ENCODE assay signal across 1 mouse cellular context in the genomic region with DNA sequence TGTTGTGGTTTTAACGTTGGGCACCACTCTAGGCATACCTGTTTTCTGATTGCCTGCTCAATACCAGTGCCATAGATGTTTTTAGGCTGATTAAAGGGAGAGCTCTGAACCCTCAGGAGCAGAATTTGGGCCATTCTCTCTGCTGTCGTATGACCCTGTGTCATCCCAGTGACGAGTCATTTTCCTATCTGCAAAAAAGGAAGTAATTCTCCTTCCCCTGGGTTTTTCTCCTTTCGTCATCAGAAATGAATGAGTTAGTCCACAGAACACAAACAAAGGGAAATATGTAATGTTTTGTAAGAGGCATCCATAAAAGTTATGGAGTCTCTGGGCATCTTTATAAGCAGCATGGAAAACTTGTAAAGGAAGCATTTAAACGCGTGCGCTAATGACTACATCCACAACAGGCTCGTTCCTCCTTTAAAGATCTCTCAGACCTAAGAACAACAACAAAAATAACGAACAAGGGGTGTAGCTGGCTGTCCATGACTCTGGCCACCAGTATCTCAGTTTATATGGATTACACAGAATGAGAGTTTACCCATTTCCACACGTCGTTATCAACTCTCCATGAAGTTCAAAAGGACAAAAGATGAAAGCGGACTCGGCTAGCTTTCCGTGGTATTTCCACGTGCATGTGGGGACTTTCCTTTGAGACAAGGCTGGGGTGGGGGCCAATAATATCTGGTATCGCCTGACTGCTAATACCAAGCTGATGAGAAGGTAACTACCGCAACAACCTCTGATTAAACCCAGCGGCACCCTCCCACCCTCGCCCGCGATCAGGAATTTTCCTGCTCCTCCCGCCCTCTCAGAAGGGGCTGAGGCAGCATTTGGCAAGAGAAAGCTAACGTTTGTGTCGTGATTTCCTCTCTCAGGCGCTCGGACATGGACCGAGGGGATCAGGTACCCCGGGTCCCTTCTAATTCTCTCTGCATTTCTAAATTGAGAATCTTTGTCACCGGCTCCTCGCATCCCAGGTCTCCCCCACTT.
TF ChIP-seq lines count a peak whose summit lies in the region.

No protein-coding gene starts in this region.

TF ChIP-seq in MEL, 35 proteins besides CTCF, POLR2A, EP300 and RAD21 (continued from another document):
- TF ChIP-seq USF1 (IDR thresholded peaks at IDR 0.05; ENCODE audit: low read depth, low read length) (no peak), MXI1 (IDR thresholded peaks at IDR 0.05; ENCODE audit: low read depth, low read length) (peak; percentile 74), MAFK (IDR thresholded peaks at IDR 0.05; ENCODE audit: borderline replicate concordance, low read depth, low read length) (no peak), TCF12 (IDR thresholded peaks at IDR 0.05; ENCODE audit: low read depth, low read length) (no peak), CHD2 (IDR thresholded peaks at IDR 0.05; ENCODE audit: low read length) (no peak), POLR2AphosphoS5 (IDR thresholded peaks at IDR 0.05; ENCODE audit: borderline replicate concordance, low read depth, low read length) (no peak), E2F4 (IDR thresholded peaks at IDR 0.05; ENCODE audit: borderline replicate concordance, low read depth, low read length) (no peak), ZNF384 (IDR thresholded peaks at IDR 0.05; ENCODE audit: low read depth, low read length) (no peak), SIN3A (IDR thresholded peaks at IDR 0.05; ENCODE audit: low read length) (peak; percentile 90), GATA1 (IDR thresholded peaks at IDR 0.05; ENCODE audit: low read depth, low read length) (0 out of 2 replicates have a peak, but pooled peaks have one; percentile 23), ETS1 (IDR thresholded peaks at IDR 0.05; ENCODE audit: low read depth, low read length) (peak; percentile 87), NRF1 (IDR thresholded peaks at IDR 0.05; ENCODE audit: insufficient read depth, low read depth, low read length, poor library complexity, severe bottlenecking) (no peak)
TF ChIP-seq in MEL: peak in this region for 9.
